Mouse (Mus musculus) ES-Bruce4 (cell line): ENCODE measurements around the gene Fshb. TPM values are rescaled to one million over a fixed set of nuclear protein-coding genes. Genes with fewer than 3 reads are reported as not detected.

Experiments used
- H3K27ac ChIP-seq: 2 replicates; pipeline ENCODE4 v1.5.1; 2012; ENCODE audit warnings: low read length, inconsistent platforms; ENCODE audit not compliant: insufficient read depth
- H3K27me3 ChIP-seq: 2 replicates; pipeline ENCODE4 v1.6.1; 2012; ENCODE audit warnings: mild to moderate bottlenecking, low read length, inconsistent platforms; ENCODE audit not compliant: control insufficient read depth, poor library complexity, insufficient read depth, severe bottlenecking
- H3K36me3 ChIP-seq: 2 replicates; pipeline ENCODE4 v1.6.1; 2012; ENCODE audit warnings: inconsistent platforms, mild to moderate bottlenecking, low read length, moderate library complexity; ENCODE audit not compliant: control insufficient read depth, poor library complexity, insufficient read depth, severe bottlenecking
- H3K4me1 ChIP-seq: one replicate; pipeline ENCODE4 v1.8.1; 2011; ENCODE audit warnings: low read length; ENCODE audit not compliant: control insufficient read depth, insufficient read depth
- H3K4me3 ChIP-seq: 2 replicates; pipeline ENCODE4 v1.5.1; 2011; ENCODE audit warnings: low read depth, mild to moderate bottlenecking, low read length
- H3K9ac ChIP-seq: 2 replicates; pipeline ENCODE4 v1.6.1; 2012; ENCODE audit warnings: low read depth, mild to moderate bottlenecking, inconsistent platforms; ENCODE audit not compliant: poor library complexity, severe bottlenecking
- H3K9me3 ChIP-seq: replicated peaks from 2 replicates; pipeline ENCODE4 v1.6.1; 2012; ENCODE audit warnings: mild to moderate bottlenecking, low read length, inconsistent platforms; ENCODE audit not compliant: control insufficient read depth, poor library complexity, insufficient read depth, severe bottlenecking
- CTCF ChIP-seq: IDR thresholded peaks from one replicate; pipeline ENCODE4 v1.8.1; 2011; ENCODE audit warnings: low read depth, low read length
- EP300 ChIP-seq: IDR thresholded peaks from 2 replicates; pipeline ENCODE4 v1.6.1; 2011; ENCODE audit warnings: low read depth, low read length; ENCODE audit not compliant: insufficient read depth
- POLR2A ChIP-seq: IDR thresholded peaks from one replicate; pipeline ENCODE4 v1.8.1; 2011; ENCODE audit warnings: low read length; ENCODE audit not compliant: insufficient read depth
- polyA plus RNA-seq: library from polyadenylated mRNA; stranded (reverse); fragments of >200 nt; gene quantifications from 2 replicates; pipeline ENCODE4 v1.2.4, GENCODE M21; 2011; ENCODE audit warnings: low read depth; ENCODE audit not compliant: missing spikeins, insufficient read depth, insufficient read length

The Fshb gene
- polyA plus RNA-seq: not detected in 2 replicates

DNA sequence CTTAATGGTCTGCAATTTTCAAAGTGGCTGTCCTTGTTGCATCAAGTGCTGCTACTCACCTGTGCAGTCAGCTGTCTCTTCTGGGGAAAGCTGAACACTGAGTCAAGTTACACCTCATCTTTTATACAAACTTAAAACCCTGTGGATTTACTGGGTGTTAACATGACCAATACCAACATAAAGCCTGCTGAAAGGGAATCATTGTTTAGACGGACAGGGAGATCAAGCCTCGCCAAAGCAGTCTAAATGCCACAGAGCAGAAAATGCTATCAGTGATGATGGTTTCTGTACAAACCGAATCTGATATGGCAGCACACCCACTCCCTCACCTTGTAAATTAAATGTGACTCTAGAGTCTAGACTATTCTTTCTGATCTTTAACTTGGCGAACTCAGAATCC lies at the start of gene Fshb:
Gene Fshb (minus strand): TSS at position 101 of the 400 bp plus-strand sequence.
- H3K27me3 ChIP-seq: no peaks in the 10 kb centered on the region
- no peaks in the 10 kb centered on the region for H3K36me3 ChIP-seq
- no peak for TF ChIP-seq POLR2A
- TF ChIP-seq EP300: no peak
- no peak for TF ChIP-seq CTCF
- no peak within 1 kb of the TSS for H3K9ac ChIP-seq
- H3K27ac ChIP-seq: no peak within 1 kb of the TSS
- no peaks in the 10 kb centered on the region for H3K9me3 ChIP-seq
- H3K4me1 ChIP-seq: no peaks in the 10 kb centered on the region
- H3K4me3 ChIP-seq: no peak within 1 kb of the TSS

DNA sequence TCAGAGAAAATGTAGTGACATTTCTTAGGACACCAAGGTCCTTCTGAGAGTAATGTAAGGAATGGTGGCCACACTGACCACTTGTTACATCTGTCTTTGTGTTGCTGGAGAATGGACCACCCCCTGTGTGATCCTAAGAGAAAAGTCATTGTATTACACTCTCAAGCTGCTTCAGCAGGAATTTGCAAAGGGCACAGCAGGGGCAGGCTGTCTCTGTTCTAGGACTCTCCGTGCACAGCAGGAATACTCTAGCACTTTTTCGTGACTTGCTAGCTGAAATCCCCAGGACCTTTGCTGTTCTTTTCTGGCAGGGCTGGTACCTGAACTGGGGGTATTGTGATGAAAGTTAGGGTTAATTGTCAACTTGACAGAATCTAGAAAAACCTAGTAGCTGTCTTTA lies 24.8 kb upstream of the Fshb start:
- Histone ChIP-seq H3K27ac (no peak overlapping the region), H3K9me3 (no peaks in the 10 kb centered on the region), H3K36me3 (no peaks in the 10 kb centered on the region), H3K4me1 (no peaks in the 10 kb centered on the region), H3K9ac (no peak overlapping the region), H3K27me3 (no peaks in the 10 kb centered on the region; the same call in 1 of the 2 replicates), H3K4me3 (no peak overlapping the region)
- no peak for TF ChIP-seq EP300
- TF ChIP-seq POLR2A: no peak
- no peak for TF ChIP-seq CTCF

DNA sequence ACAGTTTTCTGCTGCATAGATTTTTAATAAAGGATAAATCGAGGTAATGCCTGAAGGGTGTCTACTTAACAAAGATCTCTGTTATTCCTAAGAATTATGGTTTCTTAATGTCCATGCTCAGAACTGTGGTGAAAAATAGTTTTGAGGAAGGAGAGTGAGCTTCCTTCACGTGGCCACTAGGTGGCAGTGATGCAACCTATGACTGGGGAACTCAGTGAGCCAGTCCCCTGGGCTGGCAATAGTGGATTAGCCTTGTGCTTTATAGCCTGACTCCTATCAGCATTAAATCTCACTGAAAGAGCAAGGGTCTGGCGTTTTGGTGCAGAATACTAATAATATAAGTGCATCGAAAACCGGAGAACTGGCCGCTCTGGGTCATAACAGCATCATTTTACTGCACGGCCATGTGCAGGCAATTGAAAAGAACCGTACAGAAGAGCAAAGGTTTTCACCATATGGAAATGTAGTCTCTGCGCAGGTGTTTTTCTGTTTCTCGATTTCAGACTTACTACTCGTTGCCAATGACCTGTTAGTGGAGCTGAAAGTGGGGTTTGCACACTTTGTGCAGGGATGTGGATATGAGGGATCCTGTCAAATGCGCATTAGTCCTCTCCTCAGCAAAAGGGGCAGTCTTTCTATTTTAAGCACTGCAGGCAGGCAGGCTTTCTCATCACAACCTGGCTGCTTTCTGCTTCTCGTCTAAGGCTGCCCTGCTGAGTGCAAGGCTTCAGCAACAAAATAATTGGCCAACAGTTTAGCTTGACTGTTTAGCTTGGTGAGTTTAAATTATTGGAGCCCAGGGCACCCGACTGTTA lies 23.8 kb upstream of the Fshb start:
- Histone ChIP-seq H3K4me3 (no peak overlapping the region), H3K27ac (no peak overlapping the region), H3K4me1 (no peaks in the 10 kb centered on the region), H3K27me3 (no peaks in the 10 kb centered on the region; the same call in 1 of the 2 replicates), H3K36me3 (no peaks in the 10 kb centered on the region), H3K9me3 (no peaks in the 10 kb centered on the region), H3K9ac (no peak overlapping the region)
- TF ChIP-seq EP300 (no peak), POLR2A (no peak), CTCF (peak; percentile 80)

DNA sequence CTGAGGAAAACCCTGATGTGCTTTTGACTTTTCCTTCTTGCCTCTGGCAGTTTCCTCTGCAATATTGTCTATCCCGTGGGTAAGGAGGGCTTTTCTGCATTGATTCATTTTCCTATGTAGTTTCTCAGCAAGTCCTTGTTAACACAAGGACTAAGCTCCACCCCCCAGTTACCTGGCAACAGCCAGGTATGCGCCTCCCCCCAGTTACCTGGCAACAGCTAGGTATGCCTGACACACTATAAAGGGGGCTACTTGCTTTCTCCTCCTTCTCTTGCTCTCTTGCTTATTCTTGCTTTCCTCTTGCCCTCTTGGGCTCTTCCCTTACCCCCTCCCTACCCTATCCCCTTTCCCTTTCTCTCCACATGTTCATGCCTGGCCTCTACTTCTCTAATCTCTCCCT lies 3.8 kb upstream of the Fshb start:
- no peak for TF ChIP-seq EP300
- no peak for TF ChIP-seq CTCF
- no peak for TF ChIP-seq POLR2A
- H3K27me3 ChIP-seq: no peaks in the 10 kb centered on the region; the same call in 1 of the 2 replicates
- H3K27ac ChIP-seq: no peak overlapping the region
- no peaks in the 10 kb centered on the region for H3K4me1 ChIP-seq
- no peak overlapping the region for H3K4me3 ChIP-seq
- H3K9me3 ChIP-seq: no peaks in the 10 kb centered on the region
- no peak overlapping the region for H3K9ac ChIP-seq
- H3K36me3 ChIP-seq: no peaks in the 10 kb centered on the region

DNA sequence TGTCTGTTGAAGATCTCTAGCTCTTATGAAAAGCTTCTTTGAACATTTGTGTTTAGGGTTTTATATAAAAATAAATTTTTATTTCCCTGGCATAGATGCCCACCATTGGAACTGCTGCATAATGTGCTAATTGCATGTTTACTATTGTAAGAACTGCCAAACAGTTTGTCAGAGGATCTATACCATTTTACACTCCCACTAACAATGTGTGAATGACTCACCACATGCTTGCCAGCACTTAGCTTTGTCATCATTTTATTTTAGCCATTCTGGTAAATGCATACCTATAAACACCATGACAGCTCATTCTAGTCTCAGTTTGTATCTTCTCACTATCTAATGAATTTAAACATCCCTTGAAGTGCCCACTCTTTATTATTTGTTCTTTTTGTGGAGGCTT lies 13.5 kb downstream of the Fshb start:
- no peaks in the 10 kb centered on the region for H3K4me1 ChIP-seq
- H3K27ac ChIP-seq: no peak overlapping the region

DNA sequence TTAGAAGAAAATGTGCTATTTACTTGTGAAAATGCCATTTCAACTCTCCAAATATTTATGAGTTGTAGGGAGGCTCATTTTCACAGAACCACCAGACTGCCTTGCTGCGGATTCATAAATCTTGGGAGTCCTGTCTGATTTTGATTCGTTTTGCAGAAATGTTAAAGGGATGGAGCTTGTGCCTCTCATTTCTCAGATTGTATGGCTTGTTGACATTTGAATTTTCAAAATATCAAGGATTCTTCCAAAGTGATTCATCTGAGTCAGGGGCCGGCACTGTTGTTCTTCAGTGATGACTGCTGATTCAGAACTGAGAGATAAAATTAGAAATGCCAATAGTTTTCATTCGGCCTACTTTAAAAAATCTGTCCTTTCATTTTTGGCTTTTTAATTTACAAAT lies 18.6 kb downstream of the Fshb start:
- no peaks in the 10 kb centered on the region for H3K27me3 ChIP-seq
- no peak overlapping the region for H3K27ac ChIP-seq
- TF ChIP-seq EP300: no peak
- H3K4me3 ChIP-seq: no peak overlapping the region
- no peaks in the 10 kb centered on the region for H3K4me1 ChIP-seq
- H3K9me3 ChIP-seq: no peaks in the 10 kb centered on the region
- H3K36me3 ChIP-seq: no peaks in the 10 kb centered on the region
- no peak overlapping the region for H3K9ac ChIP-seq

More for the DNA sequence above, 13.5 kb downstream of the Fshb start:
- no peak for TF ChIP-seq POLR2A
- H3K9ac ChIP-seq: no peak overlapping the region
- no peaks in the 10 kb centered on the region for H3K27me3 ChIP-seq
- H3K36me3 ChIP-seq: no peaks in the 10 kb centered on the region
- no peaks in the 10 kb centered on the region for H3K9me3 ChIP-seq
- H3K4me3 ChIP-seq: no peak overlapping the region
